Mouse (Mus musculus): ENCODE results near the gene Cypt14. TPM values are rescaled to one million over a fixed set of nuclear protein-coding genes. Genes with fewer than 3 reads are reported as not detected.

Gene Cypt14
- total RNA-seq (2023): not detected

DNA sequence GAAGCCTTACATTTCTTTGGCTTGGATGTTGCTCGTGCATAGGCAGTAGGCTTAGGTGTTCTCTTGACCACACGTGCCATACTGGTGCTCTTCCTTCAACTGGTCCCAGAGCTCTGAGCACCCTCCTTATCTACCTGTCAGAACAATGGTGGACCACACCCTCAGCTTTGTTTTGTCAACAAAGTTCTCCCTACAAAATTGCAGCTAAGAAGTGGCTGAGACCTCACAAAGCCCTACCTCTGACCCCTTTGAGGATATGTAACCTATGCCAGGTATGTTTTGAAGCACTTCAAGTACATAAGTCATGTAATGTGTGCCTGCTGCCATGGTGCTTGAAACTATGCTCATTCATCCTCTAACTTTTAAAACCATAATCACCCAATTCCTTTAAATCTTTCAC is at the start of gene Cypt14:
Gene Cypt14 (minus strand): TSS at position 101 of the 400 bp plus-strand sequence.

